Mouse (Mus musculus): Measurements from ENCODE around the gene Polr2g. TPM values are rescaled to one million over a fixed set of nuclear protein-coding genes. Genes with fewer than 3 reads are reported as not detected.

Polr2g gene
- polyA plus RNA-seq, 1 experiment from 2014 or later, result 105 TPM

DNA sequence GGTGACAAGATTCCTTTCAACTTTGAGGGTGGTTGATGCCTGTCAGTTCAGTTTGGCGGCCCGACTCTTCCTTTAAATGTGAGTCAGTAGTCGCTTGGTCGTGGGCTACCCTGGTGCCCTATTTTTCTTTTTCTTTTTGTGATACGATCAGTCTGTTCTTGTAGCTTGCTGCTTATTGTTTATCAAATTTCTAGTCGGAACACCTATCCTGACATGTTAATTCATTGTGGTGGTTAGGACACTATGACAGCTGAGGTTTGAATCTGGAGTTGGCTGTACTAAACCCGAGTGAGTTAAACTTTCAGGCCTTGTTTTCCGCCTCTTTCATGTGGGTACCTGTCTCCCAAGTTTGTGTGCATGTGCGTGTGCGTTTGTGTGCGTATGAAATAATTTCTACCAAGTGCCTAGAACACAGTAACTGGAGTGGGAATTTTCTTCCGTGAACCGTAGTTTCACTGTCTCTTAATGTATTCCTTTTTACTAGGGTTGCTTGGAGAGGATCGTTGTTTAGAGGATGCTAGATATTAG is 40.8 kb downstream of the Polr2g start:
- WGBS (ENCODE audit: insufficient replicate concordance), result 4% methylated on average over 14 of the region's 14 CpGs
- DNase-seq (no peak), ATAC-seq (ENCODE audit: low read depth) (no peak)
- Histone ChIP-seq H3K27ac (peak overlapping the region; percentile 93), H3K9me3 (replicated peaks) (no peaks in the 10 kb centered on the region), H3K9ac (peak overlapping the region; percentile 98), H3K4me3 (replicated peaks) (peak overlapping the region; percentile 96), H3K4me2 (peak overlapping the region; percentile 76), H3K4me1 (replicated peaks) (peaks cover 40% of the 10 kb centered on the region), H3K27me3 (no peaks in the 10 kb centered on the region), H3K36me3 (peaks cover 54% of the 10 kb centered on the region)

DNA sequence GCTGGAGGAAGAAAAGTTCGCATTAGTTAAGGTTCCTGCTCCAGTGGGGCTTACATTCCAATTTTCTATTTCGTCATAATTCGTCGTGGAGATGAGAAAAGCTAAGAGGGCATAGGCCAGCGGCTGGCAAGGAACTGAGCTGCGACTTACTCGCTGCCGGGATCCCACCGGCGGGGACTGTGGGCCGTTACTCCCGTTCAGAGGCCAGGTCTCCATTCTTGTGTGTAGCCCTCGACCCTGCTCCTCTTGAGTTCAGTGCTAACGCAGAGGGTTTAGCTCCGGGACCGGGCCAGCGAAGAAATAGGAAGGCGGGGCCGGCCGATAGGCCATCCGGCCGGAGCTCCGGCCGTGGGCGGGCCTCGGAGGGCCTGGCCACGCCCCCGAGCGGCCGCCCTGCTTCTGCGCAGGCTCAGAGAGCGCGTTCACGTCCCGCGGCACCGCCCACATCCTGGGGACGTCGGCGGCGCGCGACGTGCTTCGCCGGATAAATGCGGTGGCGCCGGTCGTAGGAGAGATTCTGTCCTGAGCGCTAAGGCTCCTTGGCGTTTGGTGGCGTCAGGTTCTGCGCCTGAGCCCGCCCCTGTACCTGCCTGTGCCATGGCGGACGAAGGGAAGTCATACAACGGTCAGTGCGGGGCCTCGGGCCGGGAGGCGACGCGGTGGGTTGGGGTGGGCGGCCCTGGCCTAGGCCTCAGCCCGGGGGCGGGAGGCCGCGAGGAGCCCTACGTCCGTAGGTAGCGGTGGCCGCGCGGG is 41.6 kb downstream of the Polr2g start, which contains the start of gene Nxf1:
Gene Nxf1 (plus strand): TSS at position 439 of the 753 bp plus-strand sequence.
- DNase-seq, result peak; percentile 86
- Histone ChIP-seq H3K27ac (peak within 1 kb of the TSS; percentile 93), H3K9me3 (replicated peaks) (no peaks in the 10 kb centered on the region), H3K4me3 (replicated peaks) (peak within 1 kb of the TSS; percentile 96), H3K9ac (peak within 1 kb of the TSS; percentile 98), H3K4me2 (peak within 1 kb of the TSS; percentile 76), H3K36me3 (peaks cover 54% of the 10 kb centered on the region), H3K4me1 (replicated peaks) (peaks cover 40% of the 10 kb centered on the region), H3K27me3 (no peaks in the 10 kb centered on the region)
- peak; percentile 92 for ATAC-seq (ENCODE audit: low read depth)
- WGBS (ENCODE audit: insufficient replicate concordance), result under 1% methylated on average over 74 of the region's 75 CpGs

GRCm38 (mm10) chr19:8755652-8756051 is 42.7 kb downstream of the Polr2g start:
- Histone ChIP-seq H3K36me3 (peaks cover 57% of the 10 kb centered on the region), H3K4me1 (replicated peaks) (peaks cover 37% of the 10 kb centered on the region), H3K27ac (peak overlapping the region; percentile 90), H3K4me2 (peak overlapping the region; percentile 76), H3K9me3 (replicated peaks) (no peaks in the 10 kb centered on the region), H3K9ac (peak overlapping the region; percentile 98), H3K4me3 (replicated peaks) (peak overlapping the region; percentile 96), H3K27me3 (no peaks in the 10 kb centered on the region)
- no peak for DNase-seq
- WGBS (ENCODE audit: insufficient replicate concordance), result 27% methylated on average over 3 of the region's 3 CpGs
- ATAC-seq (ENCODE audit: low read depth), result no peak

DNA sequence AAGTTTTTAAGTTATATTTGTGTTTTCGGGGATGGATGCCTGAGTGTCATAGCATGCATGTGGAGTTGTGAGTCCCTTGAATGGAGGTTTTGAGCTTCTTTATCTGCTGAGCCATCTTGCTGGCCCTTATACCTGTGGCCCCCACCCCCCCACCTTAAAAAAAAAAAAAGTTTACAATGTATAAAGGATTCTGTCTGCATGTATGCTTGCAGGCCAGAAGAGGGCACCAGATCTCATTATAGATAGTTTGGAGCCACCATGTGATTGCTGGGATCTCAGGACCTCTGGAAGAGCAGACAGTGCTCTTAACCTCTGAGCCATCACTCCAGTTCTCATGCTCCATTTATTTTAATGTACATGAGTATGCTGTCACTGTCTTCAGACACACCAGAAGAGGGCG is 51.0 kb downstream of the Polr2g start:
- Histone ChIP-seq H3K9me3 (replicated peaks) (no peaks in the 10 kb centered on the region), H3K36me3 (peaks cover 94% of the 10 kb centered on the region), H3K4me2 (no peak overlapping the region), H3K4me1 (replicated peaks) (peaks cover 15% of the 10 kb centered on the region), H3K27me3 (no peaks in the 10 kb centered on the region), H3K4me3 (replicated peaks) (no peak overlapping the region), H3K9ac (no peak overlapping the region), H3K27ac (no peak overlapping the region; the same call in 1 of the 2 replicates)
- no peak for ATAC-seq (ENCODE audit: low read depth)
- no peak for DNase-seq
- 64% methylated on average over 2 of the region's 2 CpGs for WGBS (ENCODE audit: insufficient replicate concordance)

DNA sequence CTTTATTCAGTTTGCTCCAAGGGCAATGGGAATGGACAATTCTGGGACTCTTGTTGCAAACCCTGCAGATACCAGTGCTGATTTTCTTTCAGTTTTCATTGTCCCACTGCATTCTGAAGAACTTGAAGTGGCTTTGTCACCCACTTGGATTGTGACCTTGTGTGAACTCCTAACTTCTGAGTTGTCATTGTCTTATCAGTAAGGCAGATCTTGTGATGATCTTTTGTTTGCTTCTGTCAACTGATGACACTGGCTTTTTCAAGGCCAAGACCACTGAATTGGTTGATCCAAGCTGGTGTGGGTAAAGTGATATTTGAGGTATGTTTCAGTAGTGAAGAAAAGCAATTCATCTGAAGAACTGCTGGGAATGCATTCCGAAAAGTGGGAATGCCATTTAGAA is 53.0 kb downstream of the Polr2g start:
- no peak overlapping the region for H3K27ac ChIP-seq
- no peak for DNase-seq
- ATAC-seq (ENCODE audit: low read depth), result no peak
- peaks cover 25% of the 10 kb centered on the region for H3K4me1 ChIP-seq (replicated peaks)
- peaks cover 82% of the 10 kb centered on the region for H3K36me3 ChIP-seq
- no peak overlapping the region; the same call in 1 of the 2 replicates for H3K9ac ChIP-seq
- no peak overlapping the region for H3K4me3 ChIP-seq (replicated peaks)
- no peaks in the 10 kb centered on the region for H3K27me3 ChIP-seq
- 81% methylated on average over 1 of the region's 1 CpGs for WGBS (ENCODE audit: insufficient replicate concordance)
- no peak overlapping the region for H3K4me2 ChIP-seq
- H3K9me3 ChIP-seq (replicated peaks), result no peaks in the 10 kb centered on the region

Other genes with a start within 250 kb of the Polr2g start
- gene Slc22a8, start 207.3 kb downstream of the Polr2g start, polyA plus RNA-seq (2015; fragmentation: Nextera tagmentation; extraction: Ambion mirVana), result 1.3 and 1.6 TPM in 2 replicates
- gene Slc22a6, start 180.5 kb downstream of the Polr2g start, polyA plus RNA-seq (2015; fragmentation: Nextera tagmentation; extraction: Ambion mirVana), result not detected in 2 replicates
- not detected in 2 replicates for gene Chrm1, start 134.8 kb downstream of the Polr2g start, polyA plus RNA-seq (2015; fragmentation: Nextera tagmentation; extraction: Ambion mirVana)
- gene Slc3a2, start 75.2 kb downstream of the Polr2g start, polyA plus RNA-seq (2015; fragmentation: Nextera tagmentation; extraction: Ambion mirVana), result 118 and 128 TPM in 2 replicates
- gene Wdr74, start 62.8 kb downstream of the Polr2g start, polyA plus RNA-seq (2015; fragmentation: Nextera tagmentation; extraction: Ambion mirVana), result 80.8 and 81.6 TPM in 2 replicates
- gene 1700092M07Rik, start 57.9 kb downstream of the Polr2g start, polyA plus RNA-seq (2015; fragmentation: Nextera tagmentation; extraction: Ambion mirVana), result 0.81 and 1.3 TPM in 2 replicates
- gene Stx5a, start 57.2 kb downstream of the Polr2g start, polyA plus RNA-seq (2015; fragmentation: Nextera tagmentation; extraction: Ambion mirVana), result 48.2 and 51.9 TPM in 2 replicates
- gene Nxf1, start 41.5 kb downstream of the Polr2g start, polyA plus RNA-seq (2015; fragmentation: Nextera tagmentation; extraction: Ambion mirVana), result 93.3 and 104 TPM in 2 replicates
- gene Tmem223, start 27.6 kb downstream of the Polr2g start, polyA plus RNA-seq (2015; fragmentation: Nextera tagmentation; extraction: Ambion mirVana), result 66.1 and 74.2 TPM in 2 replicates
- 93.6 and 97.1 TPM in 2 replicates for gene Tmem179b, start 24.1 kb downstream of the Polr2g start, polyA plus RNA-seq (2015; fragmentation: Nextera tagmentation; extraction: Ambion mirVana)
- 16.6 and 17.2 TPM in 2 replicates for gene Taf6l, start 12.2 kb downstream of the Polr2g start, polyA plus RNA-seq (2015; fragmentation: Nextera tagmentation; extraction: Ambion mirVana)
- gene Zbtb3, start 4.0 kb upstream of the Polr2g start, polyA plus RNA-seq (2015; fragmentation: Nextera tagmentation; extraction: Ambion mirVana), result 1.5 TPM in 2 replicates
- 25.1 and 27.4 TPM in 2 replicates for gene Ttc9c, start 20.8 kb upstream of the Polr2g start, polyA plus RNA-seq (2015; fragmentation: Nextera tagmentation; extraction: Ambion mirVana)
- 2.8 and 3.0 TPM in 2 replicates for gene Hnrnpul2, start 21.4 kb upstream of the Polr2g start, polyA plus RNA-seq (2015; fragmentation: Nextera tagmentation; extraction: Ambion mirVana)
- not detected in 2 replicates for gene AC129217.1, start 31.2 kb upstream of the Polr2g start, polyA plus RNA-seq (2015; fragmentation: Nextera tagmentation; extraction: Ambion mirVana)
- 33.8 and 37.2 TPM in 2 replicates for gene Bscl2, start 38.9 kb upstream of the Polr2g start, polyA plus RNA-seq (2015; fragmentation: Nextera tagmentation; extraction: Ambion mirVana)
- 0.52 and 0.73 TPM in 2 replicates for gene Gng3, start 40.6 kb upstream of the Polr2g start, polyA plus RNA-seq (2015; fragmentation: Nextera tagmentation; extraction: Ambion mirVana)
- 0.05 and 0.18 TPM in 2 replicates for gene Lrrn4cl, start 52.2 kb upstream of the Polr2g start, polyA plus RNA-seq (2015; fragmentation: Nextera tagmentation; extraction: Ambion mirVana)
- 112 and 125 TPM in 2 replicates for gene Ubxn1, start 72.9 kb upstream of the Polr2g start, polyA plus RNA-seq (2015; fragmentation: Nextera tagmentation; extraction: Ambion mirVana)
- gene Uqcc3, start 82.3 kb upstream of the Polr2g start, polyA plus RNA-seq (2015; fragmentation: Nextera tagmentation; extraction: Ambion mirVana), result 37.8 and 38.5 TPM in 2 replicates
- gene Lbhd1, start 85.2 kb upstream of the Polr2g start, polyA plus RNA-seq (2015; fragmentation: Nextera tagmentation; extraction: Ambion mirVana), result 81.2 and 113 TPM in 2 replicates
- not detected in 2 replicates for gene Gm49403, start 85.4 kb upstream of the Polr2g start, polyA plus RNA-seq (2015; fragmentation: Nextera tagmentation; extraction: Ambion mirVana)
- 89.5 and 92.3 TPM in 2 replicates for gene 1810009A15Rik, start 90.3 kb upstream of the Polr2g start, polyA plus RNA-seq (2015; fragmentation: Nextera tagmentation; extraction: Ambion mirVana)
- not detected in 2 replicates for gene Gm49416, start 90.3 kb upstream of the Polr2g start, polyA plus RNA-seq (2015; fragmentation: Nextera tagmentation; extraction: Ambion mirVana)
- 26.1 and 26.5 TPM in 2 replicates for gene Ints5, start 94.4 kb upstream of the Polr2g start, polyA plus RNA-seq (2015; fragmentation: Nextera tagmentation; extraction: Ambion mirVana)
- gene Ganab, start 99.5 kb upstream of the Polr2g start, polyA plus RNA-seq (2015; fragmentation: Nextera tagmentation; extraction: Ambion mirVana), result 41.4 and 52.7 TPM in 2 replicates
- 20.1 and 22.8 TPM in 2 replicates for gene B3gat3, start 121.8 kb upstream of the Polr2g start, polyA plus RNA-seq (2015; fragmentation: Nextera tagmentation; extraction: Ambion mirVana)
- gene Rom1, start 130.8 kb upstream of the Polr2g start, polyA plus RNA-seq (2015; fragmentation: Nextera tagmentation; extraction: Ambion mirVana), result 2.7 and 2.8 TPM in 2 replicates
- 14.4 and 15.2 TPM in 2 replicates for gene Eml3, start 131.0 kb upstream of the Polr2g start, polyA plus RNA-seq (2015; fragmentation: Nextera tagmentation; extraction: Ambion mirVana)
- 99.5 and 114 TPM in 2 replicates for gene Mta2, start 143.3 kb upstream of the Polr2g start, polyA plus RNA-seq (2015; fragmentation: Nextera tagmentation; extraction: Ambion mirVana)
- 18.7 and 20.2 TPM in 2 replicates for gene Tut1, start 155.3 kb upstream of the Polr2g start, polyA plus RNA-seq (2015; fragmentation: Nextera tagmentation; extraction: Ambion mirVana)
- 298 and 320 TPM in 2 replicates for gene Eef1g, start 168.5 kb upstream of the Polr2g start, polyA plus RNA-seq (2015; fragmentation: Nextera tagmentation; extraction: Ambion mirVana)
- gene Ahnak, start 190.7 kb upstream of the Polr2g start, polyA plus RNA-seq (2015; fragmentation: Nextera tagmentation; extraction: Ambion mirVana), result 1.4 and 1.6 TPM in 2 replicates

Data from liver, embryonic 13.5 days (tissue).